Mouse (Mus musculus) limb, embryonic 10.5 days (tissue): ENCODE measurements around the gene Kif5a. TPM values are rescaled to one million over a fixed set of nuclear protein-coding genes. Genes with fewer than 3 reads are reported as not detected.
"Not testable (repeated sequence)": the region's sequence is repeated elsewhere in the genome, so short reads cannot be mapped to it uniquely, and the experiment has no call there.

ENCODE experiments used
- DNase-seq: peaks from one replicate; pipeline ENCODE4 v3.0.0-alpha.2; 2017; ENCODE audit warnings: low spot score
- H3K27ac ChIP-seq: fragments of 300-500 bp; sonication (generic); 2 replicates; pipeline ENCODE4 v1.5.1; 2016; ENCODE audit warnings: mild to moderate bottlenecking
- H3K27me3 ChIP-seq: fragments of 300-500 bp; sonication (generic); 2 replicates; pipeline ENCODE4 v1.6.1; 2016; ENCODE audit warnings: low read depth, mild to moderate bottlenecking; ENCODE audit not compliant: poor library complexity, severe bottlenecking
- H3K36me3 ChIP-seq: fragments of 300-500 bp; sonication (generic); 2 replicates; pipeline ENCODE4 v1.6.1; 2016; ENCODE audit warnings: mild to moderate bottlenecking, moderate library complexity
- H3K4me1 ChIP-seq: fragments of 300-500 bp; sonication (generic); 2 replicates; pipeline ENCODE4 v1.6.1; 2016
- H3K4me3 ChIP-seq: fragments of 300-500 bp; sonication (generic); 2 replicates; pipeline ENCODE4 v1.5.1; 2016; ENCODE audit warnings: mild to moderate bottlenecking, moderate library complexity
- H3K9me3 ChIP-seq: fragments of 300-500 bp; sonication (generic); replicated peaks from 2 replicates; pipeline ENCODE4 v1.6.1; 2016; ENCODE audit warnings: mild to moderate bottlenecking
- WGBS: fragments of 180-500 bp; shearing (Covaris S2); methylation state at CpG from one replicate; pipeline ENCODE4 v1.1.7; 2016; 5-methylcytosine and 5-hydroxymethylcytosine counted together
- polyA plus RNA-seq: library from polyadenylated mRNA; unstranded; fragments of >200 nt; fragmentation: Nextera tagmentation; extraction: Ambion mirVana; gene quantifications from 2 replicates; pipeline ENCODE4 v1.2.1, GENCODE M21; 2016

Kif5a gene
- 1.4 and 2.2 TPM in 2 replicates for polyA plus RNA-seq

GRCm38 (mm10) chr10:127262548-127263398 lies at the start of gene Kif5a:
Gene Kif5a, minus strand, starts transcription at chr10:127263348.
- H3K36me3 ChIP-seq: 0 out of 2 replicates have a peak, but pooled peaks cover 4% of the 10 kb centered on the region
- no peaks in the 10 kb centered on the region for H3K9me3 ChIP-seq
- H3K4me3 ChIP-seq: peak within 1 kb of the TSS; percentile 63
- H3K27ac ChIP-seq: 0 out of 2 replicates have a peak within 1 kb of the TSS, but pooled peaks have one; percentile 36
- peaks cover 44% of the 10 kb centered on the region for H3K27me3 ChIP-seq
- H3K4me1 ChIP-seq: peaks cover 29% of the 10 kb centered on the region
- peak; percentile 67 for DNase-seq
- WGBS: under 1% methylated on average over 53 of the region's 53 CpGs

GRCm38 (mm10) chr10:127312858-127313257 lies 49.7 kb upstream of the Kif5a start:
- no peaks in the 10 kb centered on the region for H3K27me3 ChIP-seq
- H3K27ac ChIP-seq: no peak overlapping the region
- H3K4me1 ChIP-seq: peaks cover 15% of the 10 kb centered on the region
- H3K4me3 ChIP-seq: no peak overlapping the region
- no peaks in the 10 kb centered on the region for H3K9me3 ChIP-seq
- WGBS: 81% methylated on average over 4 of the region's 4 CpGs
- no peak for DNase-seq
- peaks cover 23% of the 10 kb centered on the region for H3K36me3 ChIP-seq

DNA sequence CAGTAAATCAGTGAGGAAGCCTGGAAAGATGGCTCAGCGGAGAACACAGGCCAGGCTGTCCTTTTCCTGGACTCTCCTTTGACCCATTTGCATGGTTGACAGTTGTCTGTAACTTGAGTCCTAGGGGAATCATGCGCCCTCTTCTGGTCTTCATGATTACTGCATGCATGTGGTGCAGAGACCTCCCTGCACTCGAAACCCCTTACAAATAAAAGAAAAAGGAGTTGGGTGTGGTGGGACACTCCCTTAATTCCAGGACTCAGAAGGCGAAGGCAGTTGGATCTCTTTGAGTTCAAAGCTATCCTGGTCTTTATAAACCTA lies 49.2 kb upstream of the Kif5a start:
- H3K36me3 ChIP-seq: peaks cover 28% of the 10 kb centered on the region
- peak overlapping the region; percentile 96 for H3K4me3 ChIP-seq
- peak; percentile 89 for DNase-seq
- H3K27me3 ChIP-seq: no peaks in the 10 kb centered on the region
- no peaks in the 10 kb centered on the region for H3K9me3 ChIP-seq
- peaks cover 15% of the 10 kb centered on the region for H3K4me1 ChIP-seq
- 3% methylated on average over 4 of the region's 4 CpGs for WGBS
- 0 out of 2 replicates have a peak overlapping the region, but pooled peaks have one; percentile 89 for H3K27ac ChIP-seq

GRCm38 (mm10) chr10:127311476-127312355 lies 48.6 kb upstream of the Kif5a start, which contains the start of gene Mars:
Gene Mars, minus strand, starts transcription at chr10:127311786.
- Histone ChIP-seq H3K36me3 (peaks cover 34% of the 10 kb centered on the region), H3K27me3 (no peaks in the 10 kb centered on the region), H3K9me3 (no peaks in the 10 kb centered on the region), H3K4me1 (peaks cover 15% of the 10 kb centered on the region), H3K27ac (peak within 1 kb of the TSS; percentile 89), H3K4me3 (peak within 1 kb of the TSS; percentile 96)
- WGBS: under 1% methylated on average over 65 of the region's 65 CpGs
- DNase-seq: peak; percentile 94

DNA sequence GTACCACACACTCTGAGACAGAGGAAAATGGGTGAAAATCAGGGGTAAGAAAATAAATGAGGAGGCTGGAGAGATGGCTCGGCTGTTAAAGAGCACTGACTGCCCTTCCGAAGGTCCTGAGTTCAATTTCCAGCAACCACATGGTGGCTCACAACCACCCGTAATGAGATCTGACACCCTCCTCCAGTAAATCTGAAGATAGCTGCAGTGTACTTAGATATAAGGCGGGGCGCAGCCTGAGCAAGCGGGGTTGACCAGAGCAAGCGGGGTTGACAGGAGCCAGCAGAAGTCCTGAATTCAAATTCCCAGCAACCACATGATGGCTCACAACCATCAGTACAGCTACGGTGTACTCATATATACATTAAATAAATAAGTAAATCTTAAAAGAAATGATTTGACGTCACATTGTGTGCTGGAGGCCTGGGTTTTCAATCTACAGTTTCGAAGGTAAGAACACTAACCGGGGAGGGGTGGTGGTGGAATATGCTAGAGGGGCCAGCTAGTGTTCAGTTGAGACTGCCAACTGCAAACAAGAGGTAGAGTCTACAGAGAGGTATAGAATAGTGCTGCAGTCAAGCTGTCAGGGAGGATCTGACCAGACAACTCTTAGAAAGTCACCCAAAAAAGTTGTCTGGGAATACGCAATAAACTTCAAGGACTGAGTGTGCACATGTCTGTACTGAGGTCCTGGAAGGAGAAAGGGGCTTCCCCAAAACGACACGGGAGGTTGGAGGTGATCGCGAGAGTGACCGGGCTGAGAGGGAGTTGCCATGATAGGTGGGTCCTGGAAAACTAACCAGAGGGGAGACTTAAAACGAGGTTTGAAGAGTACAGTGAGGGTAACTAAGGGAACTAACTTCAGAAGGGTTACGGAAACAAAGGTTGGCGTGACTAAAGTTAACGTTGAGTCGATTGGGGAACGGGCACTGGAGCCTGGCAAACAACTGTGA lies 47.7 kb upstream of the Kif5a start:
- no peak for DNase-seq
- peaks cover 43% of the 10 kb centered on the region for H3K36me3 ChIP-seq

GRCm38 (mm10) chr10:127309167-127309566 lies 46.0 kb upstream of the Kif5a start:
- H3K27me3 ChIP-seq, DNase-seq, H3K9me3 ChIP-seq, H3K4me3 ChIP-seq, H3K27ac ChIP-seq: not testable (repeated sequence)
- whole genome bisulfite sequencing: 91% methylated on average over 3 of the region's 3 CpGs
- Histone ChIP-seq H3K4me1 (peaks cover 15% of the 10 kb centered on the region), H3K36me3 (peaks cover 60% of the 10 kb centered on the region)

More for the DNA sequence above, 47.7 kb upstream of the Kif5a start:
- Histone ChIP-seq H3K4me3 (peak overlapping the region; percentile 96), H3K27ac (peak overlapping the region; percentile 89), H3K4me1 (peaks cover 15% of the 10 kb centered on the region), H3K27me3 (no peaks in the 10 kb centered on the region), H3K9me3 (no peaks in the 10 kb centered on the region)
- WGBS: 39% methylated on average over 23 of the region's 23 CpGs

DNA sequence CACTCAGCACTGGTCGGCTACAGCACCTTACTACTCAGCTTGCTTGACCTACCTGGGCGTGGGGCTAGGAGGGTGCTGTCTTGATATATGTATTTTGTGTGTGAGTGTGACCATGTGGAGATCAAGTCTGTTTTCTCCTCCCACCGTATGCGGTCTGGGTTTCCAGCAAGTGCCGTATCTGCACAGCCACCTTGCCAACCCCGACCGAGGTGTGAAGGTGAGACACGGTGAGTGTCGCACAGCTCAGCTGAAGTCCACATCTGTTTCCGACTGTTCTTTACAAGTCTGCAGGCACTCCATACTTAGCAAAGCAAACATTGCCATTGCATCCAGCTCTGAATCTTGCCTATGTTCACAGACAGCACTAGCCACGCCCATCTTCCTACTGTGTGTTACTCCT lies 40.0 kb upstream of the Kif5a start:
- 95% methylated on average over 11 of the region's 11 CpGs for WGBS
- no peak overlapping the region for H3K4me3 ChIP-seq
- peaks cover 99% of the 10 kb centered on the region for H3K36me3 ChIP-seq
- no peaks in the 10 kb centered on the region for H3K4me1 ChIP-seq
- DNase-seq: no peak
- no peaks in the 10 kb centered on the region for H3K27me3 ChIP-seq
- no peaks in the 10 kb centered on the region for H3K9me3 ChIP-seq
- H3K27ac ChIP-seq: no peak overlapping the region

- no peak overlapping the region for H3K27ac ChIP-seq
- no peaks in the 10 kb centered on the region for H3K9me3 ChIP-seq
- DNase-seq: no peak
- H3K27me3 ChIP-seq: no peaks in the 10 kb centered on the region
- H3K4me3 ChIP-seq: no peak overlapping the region
- H3K4me1 ChIP-seq: no peaks in the 10 kb centered on the region
- H3K36me3 ChIP-seq: peaks cover 99% of the 10 kb centered on the region
- WGBS: 95% methylated on average over 6 of the region's 6 CpGs
Measured at GRCm38 (mm10) chr10:127300361-127300760, 37.2 kb upstream of the Kif5a start.

- Histone ChIP-seq H3K9me3 (no peaks in the 10 kb centered on the region), H3K4me3 (no peak overlapping the region), H3K27me3 (no peaks in the 10 kb centered on the region), H3K36me3 (peaks cover 98% of the 10 kb centered on the region), H3K4me1 (peaks cover 4% of the 10 kb centered on the region), H3K27ac (no peak overlapping the region)
- WGBS: 93% methylated on average over 16 of the region's 16 CpGs
- DNase-seq: no peak
Measured at GRCm38 (mm10) chr10:127297015-127297871, 34.1 kb upstream of the Kif5a start.

GRCm38 (mm10) chr10:127295986-127296794 lies 33.0 kb upstream of the Kif5a start:
- no peak overlapping the region for H3K4me3 ChIP-seq
- H3K27ac ChIP-seq: no peak overlapping the region
- no peaks in the 10 kb centered on the region for H3K9me3 ChIP-seq
- DNase-seq: no peak
- H3K4me1 ChIP-seq: peaks cover 14% of the 10 kb centered on the region
- H3K27me3 ChIP-seq: no peaks in the 10 kb centered on the region
- H3K36me3 ChIP-seq: peaks cover 91% of the 10 kb centered on the region
- 93% methylated on average over 24 of the region's 24 CpGs for WGBS
